Mouse (Mus musculus) left cerebral cortex, adult 9 months (tissue): ENCODE results near the gene Csta1.

ENCODE experiments used
- DNase-seq, 2 experiments: peaks; one replicate each; pipeline ENCODE4 v3.0.0; 2022; ENCODE audit warnings: low spot score in 2 of 2

The Csta1 gene

DNA sequence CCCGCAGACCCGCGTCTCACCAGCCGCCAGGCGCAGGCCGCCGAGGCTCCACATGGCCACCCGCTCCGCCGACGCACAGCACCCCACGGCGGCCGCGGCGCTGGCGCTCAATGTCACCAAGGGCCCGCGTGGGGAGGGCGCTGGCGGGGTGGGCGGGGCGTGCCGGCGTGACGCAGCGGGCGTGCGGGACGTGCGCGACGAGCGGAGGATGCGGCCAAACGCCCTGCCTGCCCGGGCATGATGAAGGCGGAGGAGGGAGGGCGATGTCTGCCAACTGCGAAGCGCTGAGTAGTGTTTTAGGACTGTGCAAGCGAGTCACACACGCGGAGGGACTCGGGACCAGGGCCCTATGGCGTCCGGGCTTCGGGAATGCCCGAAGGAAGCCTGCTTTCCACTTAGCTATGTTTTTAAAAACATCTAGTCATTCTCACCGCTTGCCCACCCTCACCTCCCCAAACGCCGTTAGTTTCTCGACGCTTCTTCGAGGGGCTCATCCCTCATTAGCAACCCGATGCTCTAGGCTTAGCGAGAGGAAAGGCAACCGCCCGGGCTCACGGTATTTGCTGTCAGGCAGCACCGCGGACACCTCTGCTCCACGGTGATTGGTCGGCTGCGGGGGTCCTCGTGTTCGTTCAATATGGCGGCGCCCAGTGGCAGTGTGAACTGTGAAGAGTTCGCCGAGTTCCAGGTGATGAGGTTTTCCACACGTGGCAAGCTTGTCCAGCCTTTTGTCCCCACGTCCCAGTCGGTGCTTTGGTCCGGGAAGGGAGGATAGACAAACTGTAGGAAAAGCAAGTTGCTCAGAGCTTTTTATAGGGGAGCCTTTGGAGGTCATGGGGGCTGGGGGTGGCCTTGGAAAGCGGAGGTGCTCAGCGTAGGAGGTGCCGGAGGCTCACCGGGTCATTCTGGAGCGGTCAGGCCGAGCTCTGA, 59.3 kb downstream of the Csta1 start, which contains the start of the genes Fam162a and Ccdc58:
Gene Fam162a, minus strand, starts transcription at position 145 of the 930 bp plus-strand sequence.
Gene Ccdc58, plus strand, starts transcription at position 236 of the 930 bp plus-strand sequence.
- peak; percentile 78 to 93 for DNase-seq

GRCm38 (mm10) chr16:36071071-36071449, 60.0 kb downstream of the Csta1 start:
- no peak for DNase-seq
